8 mouse cellular contexts compared by ENCODE assay signal in the genomic region with DNA sequence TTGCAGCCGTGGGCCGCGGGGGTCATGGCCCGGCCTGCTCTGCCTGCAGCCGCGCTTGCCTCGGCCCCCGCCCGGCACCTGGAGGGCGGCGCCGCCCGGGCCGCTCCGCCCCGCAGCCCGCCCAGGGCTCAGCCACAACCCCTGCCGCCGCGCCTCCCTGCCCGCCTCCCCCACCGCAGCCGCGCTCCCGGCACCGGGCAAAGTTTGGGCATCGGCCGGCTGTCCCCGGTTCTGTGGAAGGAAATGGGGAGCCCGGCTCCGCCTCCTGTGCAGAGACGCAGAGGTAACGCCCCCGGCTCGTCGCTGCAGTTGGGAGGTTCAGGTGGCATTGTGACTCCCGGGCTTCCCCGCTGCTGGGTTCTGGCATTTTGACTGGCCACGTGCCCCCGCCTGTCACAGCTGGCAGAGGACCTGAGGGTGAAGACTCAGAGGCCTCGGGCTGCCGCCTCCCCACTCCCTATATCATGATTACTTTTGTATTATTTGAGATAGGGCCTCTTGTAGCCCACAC. TPM values are rescaled to one million over a fixed set of nuclear protein-coding genes. Genes with fewer than 3 reads are reported as not detected.
DNase-seq lines count a peak whose midpoint lies in the region; ATAC-seq and TF ChIP-seq lines count a peak whose summit lies in the region.

No protein-coding gene starts in this region.

- peak; percentile 87 for ATAC-seq in CD4-positive, CD25-positive, alpha-beta regulatory T cell, adult 4 months
- ATAC-seq in activated CD4-positive, CD25-positive, alpha-beta regulatory T cell, adult 4 months = peak; percentile 78
- ATAC-seq in embryonic facial prominence, embryonic 14.5 days (ENCODE audit: low read depth) = peak; percentile 75
- ATAC-seq in heart, postnatal 0 days (ENCODE audit: insufficient read depth, low read depth) = peak; percentile 78

- no peak overlapping the region for H3K27ac ChIP-seq in embryonic facial prominence, embryonic 14.5 days (replicated peaks; ENCODE audit: low read depth, low read length)
- no peak overlapping the region for H3K27ac ChIP-seq in heart, postnatal 0 days (ENCODE audit: low read depth)

- H3K9me3 ChIP-seq in embryonic facial prominence, embryonic 14.5 days (ENCODE audit: control insufficient read depth, low read length) = no peaks in the 10 kb centered on the region
- H3K9me3 ChIP-seq in heart, postnatal 0 days (replicated peaks; ENCODE audit: control insufficient read depth, low read length) = no peaks in the 10 kb centered on the region

- peak overlapping the region; percentile 72 for H3K9ac ChIP-seq in embryonic facial prominence, embryonic 14.5 days (ENCODE audit: low read depth, low read length)
- H3K9ac ChIP-seq in heart, postnatal 0 days (replicated peaks; ENCODE audit: low read depth, low read length) = peak overlapping the region; percentile 55

- no peak for TF ChIP-seq EP300 in heart, postnatal 0 days (IDR thresholded peaks at IDR 0.05; ENCODE audit: low read depth)

- H3K36me3 ChIP-seq in embryonic facial prominence, embryonic 14.5 days (ENCODE audit: control insufficient read depth, insufficient read depth, low read length) = no peaks in the 10 kb centered on the region
- no peaks in the 10 kb centered on the region for H3K36me3 ChIP-seq in heart, postnatal 0 days (replicated peaks; ENCODE audit: control insufficient read depth, insufficient read depth, low read length)

- H3K4me3 ChIP-seq in embryonic facial prominence, embryonic 14.5 days (ENCODE audit: low read depth, low read length) = peak overlapping the region; percentile 68
- H3K4me3 ChIP-seq in heart, postnatal 0 days (ENCODE audit: low read depth, low read length) = peak overlapping the region; percentile 59

- peaks cover 13% of the 10 kb centered on the region; the same call in 1 of the 2 replicates for H3K27me3 ChIP-seq in embryonic facial prominence, embryonic 14.5 days (replicated peaks; ENCODE audit: control insufficient read depth, insufficient read depth, low read length)
- H3K27me3 ChIP-seq in heart, postnatal 0 days (ENCODE audit: control insufficient read depth, insufficient read depth, low read length) = peaks cover 2% of the 10 kb centered on the region; the same call in 1 of the 2 replicates

- H3K4me2 ChIP-seq in embryonic facial prominence, embryonic 14.5 days (ENCODE audit: low read depth, low read length) = peak overlapping the region; percentile 100
- peak overlapping the region; percentile 94 for H3K4me2 ChIP-seq in heart, postnatal 0 days (ENCODE audit: low read depth, low read length)

- peak; percentile 29 for DNase-seq in embryonic facial prominence, embryonic 14.5 days (ENCODE audit: low spot score)
- DNase-seq in heart, postnatal 0 days (ENCODE audit: low spot score) = peak; percentile 33
- peak; percentile 76 to 93 for DNase-seq in kidney, postnatal 25 days
- peak; percentile 63 for DNase-seq in lung, postnatal 10 days
- peak; percentile 71 for DNase-seq in ovary, postnatal 36 days (ENCODE audit: low spot score)
- DNase-seq in urinary bladder, postnatal 14 days (ENCODE audit: low spot score) = peak; percentile 53

- 3% methylated on average over 8 of the region's 42 CpGs for WGBS in embryonic facial prominence, embryonic 14.5 days
- under 1% methylated on average over 28 of the region's 42 CpGs for WGBS in heart, postnatal 0 days

- TF ChIP-seq CTCF in heart, postnatal 0 days (IDR thresholded peaks at IDR 0.05; ENCODE audit: low read depth) = no peak

- H3K4me1 ChIP-seq in embryonic facial prominence, embryonic 14.5 days (ENCODE audit: control insufficient read depth, insufficient read depth, low read length) = peaks cover 13% of the 10 kb centered on the region
- H3K4me1 ChIP-seq in heart, postnatal 0 days (ENCODE audit: control insufficient read depth, insufficient read depth) = peaks cover 8% of the 10 kb centered on the region; the same call in 1 of the 2 replicates

RNA-seq across cellular contexts. Expression of a gene that starts 13.0 kb away (rescaled TPM):
- under 1 TPM in 1 of 2 experiments, not detected in 1; 0.39 TPM for polyA plus RNA-seq in CD4-positive, CD25-positive, alpha-beta regulatory T cell, adult 4 months (2017; shearing (Covaris generic))
- polyA plus RNA-seq in activated CD4-positive, CD25-positive, alpha-beta regulatory T cell, adult 4 months (2017; shearing (Covaris generic)) = not detected
- polyA plus RNA-seq in embryonic facial prominence, embryonic 14.5 days (2014; fragmentation: Nextera tagmentation; extraction: Ambion mirVana) = 6.9 and 7.4 TPM in 2 replicates
- 0.80 and 1.9 TPM in 2 replicates for total RNA-seq in heart, postnatal 0 days (2014; rRNA removed; ENCODE audit: low replicate concordance)
- polyA plus RNA-seq in heart, postnatal 0 days (2015; fragmentation: Nextera tagmentation; extraction: Ambion mirVana) = 9.3 and 9.7 TPM in 2 replicates

RNA-seq across cellular contexts. Expression of a gene that starts 33.5 kb away (rescaled TPM):
- polyA plus RNA-seq in CD4-positive, CD25-positive, alpha-beta regulatory T cell, adult 4 months (2017; shearing (Covaris generic)) = not detected
- polyA plus RNA-seq in activated CD4-positive, CD25-positive, alpha-beta regulatory T cell, adult 4 months (2017; shearing (Covaris generic)) = not detected
- polyA plus RNA-seq in embryonic facial prominence, embryonic 14.5 days (2014; fragmentation: Nextera tagmentation; extraction: Ambion mirVana) = 2.7 and 3.3 TPM in 2 replicates
- 1.1 TPM in 1 of 2 replicates, not detected in the other for total RNA-seq in heart, postnatal 0 days (2014; rRNA removed; ENCODE audit: low replicate concordance)
- polyA plus RNA-seq in heart, postnatal 0 days (2015; fragmentation: Nextera tagmentation; extraction: Ambion mirVana) = 0.63 and 5.4 TPM in 2 replicates

RNA-seq across cellular contexts. Expression of a gene that starts 33.6 kb away (rescaled TPM):
- polyA plus RNA-seq in CD4-positive, CD25-positive, alpha-beta regulatory T cell, adult 4 months (2017; shearing (Covaris generic)) = 1,000 to 10,000 TPM; 1,023 to 1,039 TPM
- polyA plus RNA-seq in activated CD4-positive, CD25-positive, alpha-beta regulatory T cell, adult 4 months (2017; shearing (Covaris generic)) = 1,000 to 10,000 TPM; 1,217 to 1,292 TPM
- 977 and 1,053 TPM in 2 replicates for polyA plus RNA-seq in embryonic facial prominence, embryonic 14.5 days (2014; fragmentation: Nextera tagmentation; extraction: Ambion mirVana)
- total RNA-seq in heart, postnatal 0 days (2014; rRNA removed; ENCODE audit: low replicate concordance) = 1,751 and 2,021 TPM in 2 replicates
- 4,528 and 4,822 TPM in 2 replicates for polyA plus RNA-seq in heart, postnatal 0 days (2015; fragmentation: Nextera tagmentation; extraction: Ambion mirVana)

RNA-seq across cellular contexts. Expression of a gene that starts 34.0 kb away (rescaled TPM):
- 10 to 100 TPM; 32.0 to 41.1 TPM for polyA plus RNA-seq in CD4-positive, CD25-positive, alpha-beta regulatory T cell, adult 4 months (2017; shearing (Covaris generic))
- polyA plus RNA-seq in activated CD4-positive, CD25-positive, alpha-beta regulatory T cell, adult 4 months (2017; shearing (Covaris generic)) = 10 to 100 TPM; 60.2 to 68.0 TPM
- 221 and 243 TPM in 2 replicates for polyA plus RNA-seq in embryonic facial prominence, embryonic 14.5 days (2014; fragmentation: Nextera tagmentation; extraction: Ambion mirVana)
- 45.4 and 110 TPM in 2 replicates for total RNA-seq in heart, postnatal 0 days (2014; rRNA removed; ENCODE audit: low replicate concordance)
- polyA plus RNA-seq in heart, postnatal 0 days (2015; fragmentation: Nextera tagmentation; extraction: Ambion mirVana) = 127 and 134 TPM in 2 replicates

RNA-seq across cellular contexts. Expression of a gene that starts 45.3 kb away (rescaled TPM):
- polyA plus RNA-seq in CD4-positive, CD25-positive, alpha-beta regulatory T cell, adult 4 months (2017; shearing (Covaris generic)) = 10 to 100 TPM; 14.6 to 20.6 TPM
- 10 to 100 TPM; 19.3 to 30.4 TPM for polyA plus RNA-seq in activated CD4-positive, CD25-positive, alpha-beta regulatory T cell, adult 4 months (2017; shearing (Covaris generic))
- polyA plus RNA-seq in embryonic facial prominence, embryonic 14.5 days (2014; fragmentation: Nextera tagmentation; extraction: Ambion mirVana) = 82.7 and 94.0 TPM in 2 replicates
- 29.8 and 52.1 TPM in 2 replicates for total RNA-seq in heart, postnatal 0 days (2014; rRNA removed; ENCODE audit: low replicate concordance)
- polyA plus RNA-seq in heart, postnatal 0 days (2015; fragmentation: Nextera tagmentation; extraction: Ambion mirVana) = 19.3 and 23.8 TPM in 2 replicates

Comparison
In these comparisons a context has a peak if more than half of its experiments do, and no peak if none do; other contexts are left out.
1. DNase-seq: peak in every context shown above with its lines; median percentile 84 in kidney, postnatal 25 days; 71 in ovary, postnatal 36 days; 63 in lung, postnatal 10 days; 53 in urinary bladder, postnatal 14 days; 33 in heart, postnatal 0 days; 29 in embryonic facial prominence, embryonic 14.5 days.